Mouse (Mus musculus) v-Abl transformed pro-B cells (cell line): ENCODE results near the gene Spam1.

ENCODE experiments used
- in situ Hi-C, 2 experiments: fragments of 400-800 bp; cut with MboI; formaldehyde crosslinking; loops; one replicate each; pipeline ENCODE4 v1.15.1; 2025; ENCODE audit not compliant: unreplicated experiment in 2 of 2

Gene Spam1

GRCm38 (mm10) chr6:24790888-24791287 is at the start of gene Spam1:
TSS of gene Spam1 (plus strand) at chr6:24791188.
- in situ Hi-C loops: no loop called here

GRCm38 (mm10) chr6:24748029-24748428 is 43.0 kb upstream of the Spam1 start, which contains the start of gene Hyal4:
TSS of gene Hyal4 (plus strand) at chr6:24748329.
- in situ Hi-C loops: no loop called here

- in situ Hi-C loops: no loop called here
Measured at GRCm38 (mm10) chr6:24759281-24759680, 31.7 kb upstream of the Spam1 start.

- in situ Hi-C loops: no loop called here
Measured at GRCm38 (mm10) chr6:24766261-24766660, 24.7 kb upstream of the Spam1 start.

- in situ Hi-C loops: no loop called here
Measured at GRCm38 (mm10) chr6:24779182-24779581, 11.8 kb upstream of the Spam1 start.

- in situ Hi-C loops: no loop called here
Measured at GRCm38 (mm10) chr6:24822070-24822469, 31.1 kb downstream of the Spam1 start.
